In the genomic region with DNA sequence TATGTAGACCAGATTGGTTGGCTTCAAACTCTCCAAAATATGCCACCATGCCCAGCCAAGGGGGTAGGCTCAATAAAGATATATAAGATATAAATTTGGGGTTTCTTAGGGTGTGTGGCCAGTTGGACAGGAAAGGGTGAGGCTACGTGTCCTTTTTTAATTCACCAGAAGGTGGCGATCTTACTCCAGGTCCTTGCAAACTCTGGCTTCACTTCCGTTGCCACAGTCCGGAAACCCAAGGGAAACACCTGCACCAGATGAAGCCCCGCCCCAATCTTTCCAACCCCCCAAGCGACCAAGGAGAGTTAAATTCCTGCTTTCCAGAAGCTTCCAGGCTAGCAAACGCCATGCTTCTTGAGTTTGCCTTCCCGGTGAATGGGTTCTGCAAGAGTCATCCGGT, we compare ENCODE assay signal across 8 mouse cellular contexts. TPM values are rescaled to one million over a fixed set of nuclear protein-coding genes. Genes with fewer than 3 reads are reported as not detected.
DNase-seq lines count a peak whose midpoint lies in the region; ATAC-seq and TF ChIP-seq lines count a peak whose summit lies in the region.

No protein-coding gene starts in this region.

- 19% methylated on average over 9 of the region's 9 CpGs for WGBS in hindbrain, embryonic 12.5 days

- no peak overlapping the region for H3K9ac ChIP-seq in hindbrain, embryonic 12.5 days

- DNase-seq in cerebellum, postnatal 10 days, result peak; percentile 79 to 86
- DNase-seq in cerebellum, adult 8-10 months, result no peak
- DNase-seq in layer of hippocampus, postnatal 25 days (ENCODE audit: extremely low spot score in 1 of 2, low spot score in 1 of 2), result peak; percentile 46 to 63
- peak; percentile 77 to 86 for DNase-seq in lung, postnatal 4 days
- peak; percentile 58 to 70 for DNase-seq in right cerebral cortex, postnatal 10 days (ENCODE audit: low spot score in 2 of 2)

- H3K4me1 ChIP-seq in bone marrow macrophage, adult 2 months (ENCODE audit: control insufficient read depth, insufficient read depth, low read length), result peaks cover 21% of the 10 kb centered on the region
- H3K4me1 ChIP-seq in hindbrain, embryonic 12.5 days, result no peaks in the 10 kb centered on the region

- H3K4me2 ChIP-seq in hindbrain, embryonic 12.5 days (replicated peaks), result no peak overlapping the region

- H3K4me3 ChIP-seq in bone marrow macrophage, adult 2 months (ENCODE audit: insufficient read depth, low read length), result no peak overlapping the region
- no peak overlapping the region for H3K4me3 ChIP-seq in hindbrain, embryonic 12.5 days

- peak; percentile 93 for ATAC-seq in frontal cortex, adult (ENCODE audit: low TSS enrichment)
- peak; percentile 60 for ATAC-seq in hindbrain, embryonic 12.5 days (ENCODE audit: low FRiP score)

- H3K36me3 ChIP-seq in hindbrain, embryonic 12.5 days, result no peaks in the 10 kb centered on the region

- TF ChIP-seq POLR2A in bone marrow macrophage, adult 2 months (IDR thresholded peaks at IDR 0.05; ENCODE audit: borderline replicate concordance, low read depth, low read length), result no peak

- H3K27ac ChIP-seq in bone marrow macrophage, adult 2 months (ENCODE audit: insufficient read depth, low read depth, low read length), result no peak overlapping the region
- H3K27ac ChIP-seq in hindbrain, embryonic 12.5 days, result no peak overlapping the region

- H3K27me3 ChIP-seq in hindbrain, embryonic 12.5 days, result no peaks in the 10 kb centered on the region

- TF ChIP-seq CTCF in bone marrow macrophage, adult 2 months (IDR thresholded peaks at IDR 0.05; ENCODE audit: low read depth, low read length), result peak; percentile 66

- H3K9me3 ChIP-seq in hindbrain, embryonic 12.5 days (replicated peaks), result no peaks in the 10 kb centered on the region

RNA-seq across cellular contexts. Expression of a gene that starts 0.4 kb away (rescaled TPM):
- 70.9 and 80.8 TPM in 2 replicates for polyA plus RNA-seq in bone marrow macrophage, adult 2 months (2012; ENCODE audit: insufficient read depth, insufficient read length, missing spikeins)
- 47.7 and 54.1 TPM in 2 replicates for polyA plus RNA-seq in hindbrain, embryonic 12.5 days (2016; fragmentation: Nextera tagmentation; extraction: Ambion mirVana)
- total RNA-seq in layer of hippocampus, postnatal 25 days (2021), result 100 to 1,000 TPM; 197 to 219 TPM

RNA-seq across cellular contexts. Expression of a gene that starts 46.4 kb away (rescaled TPM):
- polyA plus RNA-seq in bone marrow macrophage, adult 2 months (2012; ENCODE audit: insufficient read depth, insufficient read length, missing spikeins), result 8.0 and 8.5 TPM in 2 replicates
- 18.3 and 19.1 TPM in 2 replicates for polyA plus RNA-seq in hindbrain, embryonic 12.5 days (2016; fragmentation: Nextera tagmentation; extraction: Ambion mirVana)
- 10 to 100 TPM; 17.2 to 22.7 TPM for total RNA-seq in layer of hippocampus, postnatal 25 days (2021)

RNA-seq across cellular contexts. Expression of a gene that starts 59.7 kb away (rescaled TPM):
- not detected in 2 replicates for polyA plus RNA-seq in bone marrow macrophage, adult 2 months (2012; ENCODE audit: insufficient read depth, insufficient read length, missing spikeins)
- polyA plus RNA-seq in hindbrain, embryonic 12.5 days (2016; fragmentation: Nextera tagmentation; extraction: Ambion mirVana), result 9.5 and 28.5 TPM in 2 replicates
- total RNA-seq in layer of hippocampus, postnatal 25 days (2021), result 1 to 10 TPM; 4.1 to 5.9 TPM

Comparison
In these comparisons a context has a peak if more than half of its experiments do, and no peak if none do; other contexts are left out.
1. RNA of a gene that starts 59.7 kb away (polyA plus RNA-seq): 9.5 to 28.5 TPM in hindbrain, embryonic 12.5 days; not detected in bone marrow macrophage, adult 2 months; every median in the first group is over 10 times any median in the second.